Mouse (Mus musculus) C2C12 (cell line): Measurements from ENCODE around the gene Fam222a.

Experiments used
- CEBPB ChIP-seq: IDR thresholded peaks from one replicate; pipeline ENCODE4 v1.6.1; 2011; ENCODE audit warnings: low read depth, mild to moderate bottlenecking, control low read depth, moderate library complexity
- CTCF ChIP-seq: IDR thresholded peaks from one replicate; pipeline ENCODE4 v1.5.1; 2011; ENCODE audit not compliant: control insufficient read depth, insufficient read depth, insufficient read length
- FOSL1 ChIP-seq: IDR thresholded peaks from one replicate; pipeline ENCODE4 v1.8.0; 2011; ENCODE audit warnings: mild to moderate bottlenecking, low read length; ENCODE audit not compliant: poor library complexity, insufficient read depth, severe bottlenecking
- MAX ChIP-seq: IDR thresholded peaks from one replicate; pipeline ENCODE4 v1.6.1; 2011; ENCODE audit warnings: mild to moderate bottlenecking, control low read depth
- MYOD1 ChIP-seq: IDR thresholded peaks from one replicate; pipeline ENCODE4 v1.6.1; 2011; ENCODE audit warnings: low read depth; ENCODE audit not compliant: control insufficient read depth, insufficient read length
- MYOG ChIP-seq: IDR thresholded peaks from one replicate; pipeline ENCODE4 v1.6.1; 2011; ENCODE audit not compliant: control insufficient read depth, insufficient read length; ENCODE audit errors: extremely low read depth
- USF1 ChIP-seq: IDR thresholded peaks from one replicate; pipeline ENCODE4 v1.6.1; 2011; ENCODE audit warnings: low read depth, mild to moderate bottlenecking, control low read depth, moderate library complexity

DNA sequence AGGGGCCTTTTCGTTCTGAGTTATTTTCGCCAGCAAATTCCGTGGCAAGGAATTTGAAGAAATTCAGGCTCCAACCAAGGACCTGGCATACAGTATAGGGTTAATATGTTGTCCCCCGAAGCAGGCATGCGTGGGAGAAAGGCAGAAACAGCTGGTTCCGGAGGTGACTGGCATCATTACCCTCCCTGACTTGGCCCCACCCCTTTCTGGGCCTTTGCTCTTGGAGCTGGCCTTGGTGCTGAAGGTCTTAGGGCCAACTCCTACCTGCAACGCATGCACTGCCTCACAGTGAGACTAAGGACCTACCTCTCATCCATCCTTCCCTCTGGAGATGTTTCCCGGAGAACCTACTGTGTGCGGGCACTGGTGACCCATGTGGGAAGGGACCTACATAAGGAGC, 20.1 kb downstream of the Fam222a start:
- TF ChIP-seq MYOD1 (no peak), CTCF (no peak), USF1 (no peak), CEBPB (no peak), MAX (no peak), MYOG (no peak), FOSL1 (no peak)
